17 mouse cellular contexts compared by ENCODE assay signal in the genomic region with DNA sequence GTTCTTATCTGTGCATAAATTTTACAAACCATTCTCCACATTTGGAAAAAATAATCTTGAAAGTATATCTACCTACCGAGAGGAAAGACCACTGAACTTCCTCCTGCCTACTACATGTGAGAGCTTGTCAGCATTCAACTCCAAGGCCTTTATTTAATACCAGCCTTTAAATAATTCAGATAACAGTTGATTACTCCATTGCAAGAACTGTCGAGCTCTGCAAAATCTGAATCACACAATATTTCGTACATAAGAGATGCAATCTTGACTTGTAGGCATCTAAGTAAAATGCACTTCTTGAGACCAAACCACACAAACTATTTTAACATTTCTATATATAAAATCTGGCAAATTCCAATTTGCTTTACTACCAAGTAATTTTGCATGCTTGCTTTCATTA.
DNase-seq lines count a peak whose midpoint lies in the region; ATAC-seq lines count a peak whose summit lies in the region.
"Had no signal": no experiment of that assay in that cellular context is flagged by ENCODE, and none has a peak within 500 bp of the region (broad histone marks: within the 10 kb centered on the region; RNA-seq: fewer than 3 reads in every experiment).

No protein-coding gene starts in this region.

- DNase-seq in cerebellum, adult 9-10 months, result peak; percentile 18
- no peak for DNase-seq in cerebellum, postnatal 14 days
- no peak for DNase-seq in frontal cortex, postnatal 36 days (ENCODE audit: low spot score in 2 of 2)
- no peak for DNase-seq in thymus, postnatal 14 days
- DNase-seq: adrenal gland, adult 8-10 months; cerebellum, postnatal 10 days; heart, postnatal 10 days; liver; lung, adult 18-20 months; lung, postnatal 4 days; thymus, adult 2 months had no signal

- H3K9me3 ChIP-seq in forebrain, embryonic 12.5 days, result no peaks in the 10 kb centered on the region
- H3K9me3 ChIP-seq in hindbrain, embryonic 15.5 days, result no peaks in the 10 kb centered on the region
- no peaks in the 10 kb centered on the region for H3K9me3 ChIP-seq in midbrain, embryonic 16.5 days (replicated peaks; ENCODE audit: control insufficient read depth, low read length, poor library complexity, severe bottlenecking)

- peaks cover 36% of the 10 kb centered on the region for H3K4me1 ChIP-seq in forebrain, embryonic 12.5 days
- peaks cover 24% of the 10 kb centered on the region for H3K4me1 ChIP-seq in hindbrain, embryonic 15.5 days (replicated peaks)
- H3K4me1 ChIP-seq in midbrain, embryonic 16.5 days (ENCODE audit: control insufficient read depth, insufficient read depth, low read length), result peaks cover 18% of the 10 kb centered on the region

- H3K27ac ChIP-seq in forebrain, embryonic 12.5 days, result no peak overlapping the region
- H3K27ac ChIP-seq in hindbrain, embryonic 15.5 days (replicated peaks), result peak overlapping the region; percentile 83
- H3K27ac ChIP-seq in midbrain, embryonic 16.5 days (ENCODE audit: low read length), result peak overlapping the region; percentile 88
- H3K27ac ChIP-seq: kidney, postnatal 0 days had no signal

- peak overlapping the region; percentile 9 for H3K4me3 ChIP-seq in forebrain, embryonic 12.5 days (replicated peaks)
- peak overlapping the region; percentile 20; the same call in 1 of the 2 replicates for H3K4me3 ChIP-seq in hindbrain, embryonic 15.5 days
- H3K4me3 ChIP-seq in midbrain, embryonic 16.5 days (ENCODE audit: low read depth, low read length), result peak overlapping the region; percentile 29

- H3K9ac ChIP-seq in forebrain, embryonic 12.5 days, result no peak overlapping the region
- peak overlapping the region; percentile 28; the same call in 1 of the 2 replicates for H3K9ac ChIP-seq in hindbrain, embryonic 15.5 days
- H3K9ac ChIP-seq in midbrain, embryonic 16.5 days (ENCODE audit: low read depth, low read length), result peak overlapping the region; percentile 54

- H3K4me2 ChIP-seq in forebrain, embryonic 12.5 days, result peak overlapping the region; percentile 36
- peak overlapping the region; percentile 49 for H3K4me2 ChIP-seq in hindbrain, embryonic 15.5 days
- peak overlapping the region; percentile 52 for H3K4me2 ChIP-seq in midbrain, embryonic 16.5 days (ENCODE audit: low read length)

- H3K27me3 ChIP-seq in forebrain, embryonic 12.5 days, result no peaks in the 10 kb centered on the region
- H3K27me3 ChIP-seq in hindbrain, embryonic 15.5 days, result no peaks in the 10 kb centered on the region
- no peaks in the 10 kb centered on the region for H3K27me3 ChIP-seq in midbrain, embryonic 16.5 days (ENCODE audit: control insufficient read depth, insufficient read depth, low read depth, low read length)

- no peaks in the 10 kb centered on the region for H3K36me3 ChIP-seq in forebrain, embryonic 12.5 days (replicated peaks)
- H3K36me3 ChIP-seq in hindbrain, embryonic 15.5 days, result no peaks in the 10 kb centered on the region
- no peaks in the 10 kb centered on the region for H3K36me3 ChIP-seq in midbrain, embryonic 16.5 days (ENCODE audit: control insufficient read depth, insufficient read depth, low read length)

- no peak for ATAC-seq in forebrain, embryonic 12.5 days (ENCODE audit: low FRiP score)
- no peak for ATAC-seq in hindbrain, embryonic 15.5 days (ENCODE audit: low FRiP score, low read depth)
- no peak for ATAC-seq in midbrain, embryonic 16.5 days
- no peak for ATAC-seq in erythroid progenitor cell, adult 5-6 weeks (replicated peaks; ENCODE audit: low FRiP score, poor library complexity, severe bottlenecking)
- ATAC-seq: intestine, embryonic 16.5 days had no signal

- WGBS in forebrain, embryonic 12.5 days, result 30% methylated on average over 3 of the region's 3 CpGs
- 36% methylated on average over 3 of the region's 3 CpGs for WGBS in hindbrain, embryonic 15.5 days
- WGBS in midbrain, embryonic 16.5 days, result 16% methylated on average over 3 of the region's 3 CpGs
